Mouse (Mus musculus) liver, embryonic 14.5 days (tissue): ENCODE results near the gene C1qtnf2. TPM values are rescaled to one million over a fixed set of nuclear protein-coding genes. Genes with fewer than 3 reads are reported as not detected.

ENCODE experiments used
- ATAC-seq: fragments of 200-750 bp; cut with Nextera tagmentation; 2 replicates; pipeline ENCODE4 v1.8.0; 2017; ENCODE audit warnings: moderate number of reproducible peaks, mild to moderate bottlenecking, moderate library complexity; ENCODE audit not compliant: insufficient read depth
- DNase-seq, 3 experiments: peaks; one replicate each; pipeline ENCODE4 v3.0.0-alpha.2; 2012 to 2013; ENCODE audit warnings: low read depth in 3 of 3, low spot score in 3 of 3
- H3K27ac ChIP-seq: fragments of 300-500 bp; sonication (generic); 2 replicates; pipeline ENCODE4 v1.5.1; 2014; ENCODE audit warnings: moderate library complexity, mild to moderate bottlenecking, control low read depth, inconsistent platforms
- H3K27me3 ChIP-seq: fragments of 300-500 bp; sonication (generic); 2 replicates; pipeline ENCODE4 v1.6.1; 2014; ENCODE audit warnings: mild to moderate bottlenecking, low read length, moderate library complexity; ENCODE audit not compliant: control insufficient read depth, insufficient read depth
- H3K36me3 ChIP-seq: fragments of 300-500 bp; sonication (generic); replicated peaks from 2 replicates; pipeline ENCODE4 v1.6.1; 2014; ENCODE audit warnings: low read depth; ENCODE audit not compliant: control insufficient read depth, insufficient read depth
- H3K4me1 ChIP-seq, 2 experiments: fragments of 200-500 bp in 1 of 2; fragments of 300-500 bp in 1 of 2; sonication (generic) in 1 of 2; replicated peaks; 2 replicates each; pipeline ENCODE4 v1.6.1; 2012 to 2014; ENCODE audit warnings: antibody characterized with exemption in 1 of 2, inconsistent platforms in 1 of 2, low read length in 1 of 2; ENCODE audit not compliant: control insufficient read depth in 2 of 2, insufficient read depth in 2 of 2
- H3K4me2 ChIP-seq: fragments of 300-500 bp; sonication (generic); 2 replicates; pipeline ENCODE4 v1.6.1; 2014; ENCODE audit warnings: low read depth, mild to moderate bottlenecking, control low read depth, moderate library complexity
- H3K4me3 ChIP-seq, 2 experiments: fragments of 200-500 bp in 1 of 2; fragments of 300-500 bp in 1 of 2; sonication (generic) in 1 of 2; 2 replicates each; pipeline ENCODE4 v1.5.1; 2012 to 2014; ENCODE audit warnings: low read depth in 2 of 2, low read length in 2 of 2, mild to moderate bottlenecking in 2 of 2, control low read depth in 1 of 2, inconsistent platforms in 1 of 2, moderate library complexity in 1 of 2; ENCODE audit not compliant: insufficient read depth in 1 of 2
- H3K9ac ChIP-seq: fragments of 300-500 bp; sonication (generic); replicated peaks from 2 replicates; pipeline ENCODE4 v1.6.1; 2014; ENCODE audit warnings: mild to moderate bottlenecking, control low read depth, moderate library complexity
- H3K9me3 ChIP-seq: fragments of 300-500 bp; sonication (generic); 2 replicates; pipeline ENCODE4 v1.6.1; 2016; ENCODE audit warnings: low read length, mixed read lengths; ENCODE audit not compliant: control insufficient read depth
- CTCF ChIP-seq: IDR thresholded peaks from 2 replicates; pipeline ENCODE4 v1.5.1; 2016; ENCODE audit warnings: antibody characterized with exemption, low read depth, control low read depth
- EP300 ChIP-seq: IDR thresholded peaks from 2 replicates; pipeline ENCODE4 v1.6.1; 2016; ENCODE audit warnings: antibody characterized with exemption, low read depth
- WGBS: fragments of 180-500 bp; shearing (Covaris S2); extraction: QIAGEN DNeasy Blood & Tissue Kit; methylation state at CpG from one replicate; pipeline ENCODE4 v1.1.7; 2014; ENCODE audit not compliant: insufficient replicate concordance; 5-methylcytosine and 5-hydroxymethylcytosine counted together
- polyA plus RNA-seq, 2 experiments: library from polyadenylated mRNA; depleted of rRNA in 1 of 2; stranded (reverse) in 1 of 2; unstranded in 1 of 2; fragments of >200 nt; fragmentation: Nextera tagmentation in 1 of 2; extraction: Ambion mirVana in 1 of 2; gene quantifications; 2 replicates each; pipeline versions ENCODE4 v1.2.1 to v1.2.3; 2012 to 2014

Gene C1qtnf2
- polyA plus RNA-seq, 2 experiments = 0.32 to 0.41 TPM

DNA sequence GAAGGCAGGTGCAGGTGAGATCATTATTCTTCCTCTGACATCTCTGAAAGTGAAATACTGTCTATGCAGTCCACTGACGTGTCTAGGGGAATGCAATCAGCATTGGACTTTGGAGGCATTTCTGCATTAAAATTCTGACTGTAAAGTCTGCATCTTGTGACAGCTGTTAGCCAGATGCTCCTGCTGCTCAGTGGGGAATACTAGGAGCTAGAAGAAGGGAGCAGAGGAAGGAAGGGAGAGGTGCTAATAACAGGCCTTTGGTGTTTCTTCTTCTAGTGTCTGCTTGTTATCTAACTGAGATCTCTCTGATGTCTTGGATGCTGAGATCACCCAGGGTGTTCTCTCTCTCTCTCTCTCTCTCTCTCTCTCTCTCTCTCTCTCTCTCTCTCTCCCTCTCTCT is 961 bp upstream of the C1qtnf2 start:
- 41% methylated on average over 1 of the region's 1 CpGs for WGBS
- Histone ChIP-seq H3K9me3 (no peaks in the 10 kb centered on the region), H3K36me3 (no peaks in the 10 kb centered on the region), H3K4me2 (no peak overlapping the region), H3K4me1 (no peaks in the 10 kb centered on the region), H3K27me3 (no peaks in the 10 kb centered on the region), H3K9ac (no peak overlapping the region), H3K27ac (no peak overlapping the region), H3K4me3 (no peak overlapping the region)
- ATAC-seq = no peak
- no peak for DNase-seq
- TF ChIP-seq CTCF (no peak), EP300 (no peak)

DNA sequence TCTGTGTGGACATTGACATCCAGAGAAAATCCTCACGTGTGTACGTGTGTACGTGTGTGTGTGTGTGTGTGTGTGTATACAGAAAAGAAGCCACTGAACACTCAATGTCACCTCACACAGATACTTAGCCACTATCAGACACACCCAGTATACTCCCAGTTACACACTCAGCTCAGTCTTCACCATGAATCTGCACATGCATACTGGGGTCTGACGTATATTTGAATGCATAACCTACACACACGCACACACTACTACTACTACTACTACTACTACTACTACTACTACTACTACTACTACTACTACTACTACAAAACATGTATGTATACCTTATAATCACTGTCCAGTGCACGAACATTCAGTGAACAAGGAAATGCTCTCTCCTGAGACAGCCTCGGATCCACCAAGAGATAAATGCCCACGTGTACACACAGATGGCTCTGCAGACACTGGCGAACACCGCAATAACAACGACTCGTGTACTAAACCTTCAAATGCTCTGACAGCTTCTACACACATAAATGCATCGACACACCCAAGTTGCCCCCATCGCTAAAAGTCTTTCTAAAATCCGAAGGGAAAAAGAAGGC is 346 bp upstream of the C1qtnf2 start:
- 41% methylated on average over 15 of the region's 15 CpGs for WGBS
- Histone ChIP-seq H3K9me3 (no peaks in the 10 kb centered on the region), H3K9ac (no peak overlapping the region), H3K27me3 (no peaks in the 10 kb centered on the region), H3K4me2 (no peak overlapping the region), H3K27ac (no peak overlapping the region), H3K4me1 (no peaks in the 10 kb centered on the region), H3K4me3 (no peak overlapping the region), H3K36me3 (no peaks in the 10 kb centered on the region)
- ATAC-seq = no peak
- no peak for TF ChIP-seq CTCF
- no peak for TF ChIP-seq EP300
- no peak for DNase-seq

DNA sequence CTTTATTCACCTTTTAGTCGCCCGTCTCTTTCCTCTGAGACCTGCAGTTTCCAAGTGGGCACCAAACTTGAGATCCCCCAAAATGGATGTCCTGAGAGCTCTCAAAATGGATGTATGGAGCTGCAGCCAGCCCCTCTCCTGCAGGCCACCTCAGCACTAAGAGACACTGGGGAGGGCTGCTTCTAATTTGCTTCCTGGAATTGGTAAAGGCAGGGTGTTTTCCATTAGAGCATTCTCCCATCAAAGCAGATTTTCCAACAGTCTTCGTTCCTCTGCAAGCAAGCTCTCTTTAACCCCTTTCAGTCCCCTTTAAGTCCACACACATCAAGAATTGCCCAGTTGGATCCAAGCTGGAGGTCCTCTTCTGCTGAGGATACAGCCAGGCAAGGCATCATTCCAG is 5.3 kb downstream of the C1qtnf2 start:
- ATAC-seq = no peak
- no peaks in the 10 kb centered on the region for H3K9me3 ChIP-seq

DNA sequence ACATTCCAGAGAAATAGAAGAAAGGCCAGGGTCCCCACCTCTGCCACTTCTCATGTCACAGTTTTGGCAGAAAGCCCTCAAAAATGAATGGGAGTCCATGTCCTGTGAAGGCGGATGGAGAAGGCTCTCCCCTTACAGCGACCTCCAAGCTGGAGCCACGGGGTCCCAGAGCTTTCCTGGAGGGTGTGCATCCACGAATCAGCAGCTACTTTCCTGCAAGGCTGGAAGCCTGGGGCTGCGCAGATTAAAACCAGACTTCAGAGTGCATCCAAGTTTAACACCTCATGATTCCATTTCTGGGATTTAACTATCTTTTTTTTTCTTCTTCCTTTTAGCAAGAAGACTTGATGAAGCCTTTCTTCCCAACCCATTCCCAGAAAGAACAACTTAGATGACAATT is 6.5 kb downstream of the C1qtnf2 start:
- Histone ChIP-seq H3K9ac (no peak overlapping the region), H3K9me3 (no peaks in the 10 kb centered on the region), H3K27me3 (no peaks in the 10 kb centered on the region), H3K4me3 (no peak overlapping the region), H3K27ac (no peak overlapping the region), H3K4me2 (no peak overlapping the region), H3K36me3 (no peaks in the 10 kb centered on the region), H3K4me1 (peaks cover 0 to 2% of the 10 kb centered on the region in 2 experiments; a peak in 1 of 4 replicates)
- TF ChIP-seq EP300 (no peak), CTCF (no peak)
- WGBS = 34% methylated on average over 5 of the region's 5 CpGs
- DNase-seq (no peak), ATAC-seq (no peak)

More for the DNA sequence above, 5.3 kb downstream of the C1qtnf2 start:
- Histone ChIP-seq H3K27me3 (no peaks in the 10 kb centered on the region), H3K36me3 (no peaks in the 10 kb centered on the region), H3K27ac (no peak overlapping the region), H3K4me1 (peaks cover 0 to 2% of the 10 kb centered on the region in 2 experiments; a peak in 1 of 4 replicates), H3K9ac (no peak overlapping the region), H3K4me2 (no peak overlapping the region), H3K4me3 (no peak overlapping the region)
- TF ChIP-seq EP300 (no peak), CTCF (no peak)
- WGBS = 61% methylated on average over 3 of the region's 3 CpGs
- DNase-seq = no peak

DNA sequence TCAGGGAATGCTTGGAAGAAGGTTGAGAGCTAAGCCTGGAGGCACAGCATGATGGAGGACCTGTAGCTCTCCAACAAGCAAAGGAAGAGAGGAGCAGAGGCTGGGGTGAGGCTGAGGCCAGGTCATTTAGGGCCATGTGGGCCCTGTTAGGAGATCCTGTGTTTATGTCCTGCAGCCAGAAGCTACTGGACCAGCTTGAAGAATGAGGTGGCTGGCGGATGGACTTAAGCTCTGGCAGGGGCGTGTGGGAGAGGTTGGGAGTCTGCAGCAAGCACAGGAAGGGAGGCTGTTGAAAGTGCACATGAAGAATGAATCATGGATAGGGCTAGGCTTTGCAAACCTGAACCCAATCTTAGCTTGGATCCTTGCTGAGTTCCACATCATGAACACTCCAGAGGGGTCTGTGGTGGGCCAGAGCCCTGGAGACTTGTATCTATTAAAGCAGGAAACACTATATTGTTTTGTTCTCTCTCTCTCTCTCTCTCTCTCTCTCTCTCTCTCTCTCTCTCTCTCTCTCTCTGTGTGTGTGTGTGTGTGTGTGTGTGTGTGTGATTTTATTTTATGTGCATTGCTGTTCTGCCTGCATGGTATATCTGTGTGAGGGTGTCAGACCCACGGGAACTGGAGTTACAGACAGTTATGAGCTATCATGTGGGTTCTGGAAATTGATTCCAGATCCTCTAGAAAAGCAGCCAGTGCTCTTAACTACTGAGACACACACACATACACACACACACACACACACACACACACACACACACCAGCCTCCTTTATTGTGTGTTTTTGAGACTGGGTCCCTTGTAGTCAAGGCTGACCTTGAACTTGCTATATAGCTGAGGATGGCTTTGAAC is 7.8 kb downstream of the C1qtnf2 start:
- TF ChIP-seq EP300 = no peak
- TF ChIP-seq CTCF = no peak
- H3K4me2 ChIP-seq = no peak overlapping the region
- no peaks in the 10 kb centered on the region for H3K9me3 ChIP-seq
- H3K36me3 ChIP-seq = no peaks in the 10 kb centered on the region
- H3K27me3 ChIP-seq = no peaks in the 10 kb centered on the region
- no peak overlapping the region for H3K27ac ChIP-seq
- ATAC-seq = no peak
- no peak overlapping the region for H3K4me3 ChIP-seq
- 45% methylated on average over 3 of the region's 3 CpGs for WGBS
- no peak overlapping the region for H3K9ac ChIP-seq
- peaks cover 0 to 2% of the 10 kb centered on the region in 2 experiments; a peak in 1 of 4 replicates for H3K4me1 ChIP-seq
- DNase-seq = no peak
